Mouse (Mus musculus): ENCODE measurements at regions not wholly inside any gene's neighbourhood (a gene's known extent, or its start where the extent isn't known, plus 50 kb on each side); places are given as distances from the start of the nearest gene placed in this dataset.

DNA sequence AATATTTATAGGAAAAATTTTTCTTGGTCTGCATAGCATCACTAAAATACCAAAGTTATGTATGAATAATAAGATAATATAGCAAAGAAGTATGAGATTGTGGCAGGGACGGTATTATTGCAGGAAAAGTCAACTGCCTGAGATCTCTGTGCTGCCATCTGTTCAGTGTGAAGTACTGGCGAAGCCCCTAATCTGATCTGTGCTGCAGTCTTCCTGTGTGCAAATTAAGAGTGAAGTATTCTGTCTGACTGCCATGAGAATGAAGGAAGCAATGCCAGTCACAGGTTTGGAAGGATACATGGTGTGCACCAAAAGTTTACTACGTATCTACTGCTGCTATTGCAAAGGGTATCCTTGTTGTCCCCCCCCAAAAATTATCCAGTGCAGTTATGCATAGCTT, 501.5 kb downstream of the Rab28 start:
- DNase-seq = no peak

DNA sequence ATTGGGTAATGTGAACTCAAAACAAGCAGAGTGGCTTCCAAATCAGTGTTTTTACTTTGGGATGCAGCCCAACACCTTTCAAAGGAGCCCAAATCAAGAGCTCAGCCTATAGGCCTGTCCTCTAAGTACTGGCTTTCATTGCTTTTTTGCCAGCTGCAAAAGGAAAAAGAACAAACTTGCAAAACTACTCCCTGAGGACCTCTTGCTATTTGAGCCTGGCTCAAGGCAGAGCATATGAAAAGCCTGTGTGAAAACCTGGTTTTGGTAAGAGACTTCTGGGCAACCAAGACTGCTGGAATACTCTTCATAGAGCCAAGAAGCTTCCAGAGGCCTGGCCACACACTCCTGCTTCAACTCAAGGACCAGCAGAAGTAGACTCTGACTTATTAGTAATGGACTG, 503.5 kb downstream of the Rab28 start:
- no peak for DNase-seq

- no peak for DNase-seq
Observed at GRCm38 (mm10) chr5:41187193-41187592, 520.8 kb downstream of the Rab28 start.

- DNase-seq = no peak
Observed at GRCm38 (mm10) chr5:41177220-41177619, 530.7 kb downstream of the Rab28 start.

- no peak for DNase-seq
Observed at GRCm38 (mm10) chr5:41165870-41166626, 541.9 kb downstream of the Rab28 start.

DNA sequence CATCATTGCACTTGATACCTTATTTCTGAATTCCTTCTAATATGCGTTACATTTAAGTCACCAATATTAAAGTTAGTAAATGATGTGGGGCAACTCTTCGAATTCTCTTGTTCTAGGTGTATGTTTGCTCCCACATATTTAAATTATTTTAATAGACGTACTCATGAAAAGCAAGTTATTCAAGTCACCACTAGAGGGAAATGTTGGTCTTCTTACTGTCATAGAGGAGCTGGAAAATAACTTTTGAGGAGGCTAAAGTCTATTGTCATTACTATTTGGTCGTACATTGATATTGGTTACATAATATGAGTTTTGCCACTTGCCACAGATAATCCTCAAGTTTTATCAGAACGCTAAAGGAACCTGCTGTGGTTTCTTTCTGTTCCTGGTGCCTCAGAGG, 582.9 kb downstream of the Rab28 start:
- DNase-seq = no peak

DNA sequence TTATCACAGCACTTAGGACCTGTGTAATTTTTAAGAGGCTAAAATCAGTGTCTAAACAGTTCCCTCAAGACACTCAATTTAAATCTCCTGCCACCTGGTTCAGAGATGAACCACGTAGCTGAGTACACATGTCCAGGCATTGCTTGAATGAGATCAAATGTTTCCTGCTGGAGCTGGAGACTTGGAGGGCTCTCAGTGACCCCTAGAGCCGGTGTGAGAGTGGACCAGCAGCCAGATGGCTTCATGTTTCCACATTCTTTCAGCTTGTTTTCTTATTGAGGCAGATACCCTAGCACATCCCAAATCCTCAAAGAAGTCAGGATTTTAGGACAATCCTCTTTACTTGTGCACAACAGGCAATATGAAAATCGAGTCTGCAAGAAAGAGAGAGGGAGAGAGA, 590.3 kb downstream of the Rab28 start:
- DNase-seq = no peak

DNA sequence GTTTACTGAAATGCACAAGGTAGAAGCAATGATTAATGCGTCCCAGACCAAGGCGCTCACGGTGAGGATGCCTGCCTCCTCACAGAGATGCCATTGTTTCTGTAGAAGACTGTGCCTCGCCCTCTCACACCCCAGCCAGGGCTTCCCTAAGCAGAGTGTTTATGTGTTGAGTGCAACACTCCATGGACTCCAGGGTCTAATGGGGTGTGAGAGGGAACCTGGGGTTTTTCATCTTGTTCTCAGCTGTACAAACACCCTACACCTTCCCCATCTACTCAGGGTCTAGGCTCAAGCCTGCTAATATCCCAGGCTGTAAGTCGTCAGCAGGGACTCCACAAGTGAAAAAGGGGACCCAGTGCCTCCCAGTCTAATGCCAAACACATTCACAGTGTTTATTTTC, 620.2 kb downstream of the Rab28 start:
- no peak for DNase-seq

GRCm38 (mm10) chr5:41076412-41076811, 631.5 kb downstream of the Rab28 start:
- DNase-seq = no peak

DNA sequence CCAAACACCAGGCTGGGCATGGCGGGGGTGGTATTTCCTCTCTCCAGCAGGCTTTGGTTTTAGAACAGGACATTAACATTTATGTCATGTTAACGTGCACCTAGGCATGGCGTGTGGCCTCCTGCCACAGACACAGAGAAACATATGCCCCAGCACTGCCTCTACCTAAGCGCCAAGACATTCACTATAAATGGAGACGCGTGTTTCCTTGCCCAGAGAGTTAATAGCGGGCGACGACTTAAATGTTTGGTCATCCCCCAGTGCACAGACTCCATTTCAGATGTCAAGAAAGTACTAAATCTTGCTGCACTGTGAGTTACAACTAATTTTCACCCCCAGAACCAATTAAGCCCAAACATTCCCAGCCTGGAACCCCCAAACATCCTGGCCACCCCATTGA, 646.3 kb downstream of the Rab28 start:
- DNase-seq = no peak

DNA sequence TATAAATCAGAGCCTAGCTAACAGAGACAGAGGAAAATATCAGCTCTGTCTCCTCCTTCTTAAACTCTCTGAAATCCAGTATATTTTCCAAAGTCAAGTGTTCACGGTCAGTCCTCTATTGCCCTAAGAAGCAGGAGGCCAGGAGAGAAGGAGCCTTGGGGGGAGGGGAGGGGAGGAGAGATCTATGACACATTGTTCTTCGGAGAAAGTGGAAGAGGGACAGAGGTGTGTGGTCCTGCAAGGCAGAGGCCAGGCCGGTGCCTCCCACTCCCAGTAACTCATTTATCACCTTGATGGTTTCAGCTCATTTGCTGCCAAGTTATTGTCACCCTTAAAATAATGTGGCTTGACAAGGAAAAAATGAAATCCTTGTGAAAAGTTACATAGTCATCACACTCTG, 646.7 kb downstream of the Rab28 start:
- no peak for DNase-seq

DNA sequence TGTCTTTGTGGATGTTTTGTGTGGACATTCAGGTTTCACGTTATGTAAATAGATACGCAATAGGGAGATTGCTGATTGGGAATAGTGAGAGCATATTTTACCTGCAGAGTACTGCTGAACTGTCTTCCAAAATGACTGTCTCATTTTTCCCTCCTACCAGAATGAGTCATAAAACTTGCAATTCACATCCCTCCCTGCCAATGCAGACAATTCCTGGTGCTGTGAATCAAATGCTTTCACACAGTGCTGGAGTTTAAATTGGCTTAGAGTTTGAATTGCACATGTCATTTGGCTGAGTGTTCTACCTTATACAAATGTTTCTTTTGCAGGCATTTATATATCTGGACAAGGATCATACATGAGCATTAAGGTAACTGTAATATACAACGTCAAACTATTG, 649.9 kb downstream of the Rab28 start:
- DNase-seq = no peak

DNA sequence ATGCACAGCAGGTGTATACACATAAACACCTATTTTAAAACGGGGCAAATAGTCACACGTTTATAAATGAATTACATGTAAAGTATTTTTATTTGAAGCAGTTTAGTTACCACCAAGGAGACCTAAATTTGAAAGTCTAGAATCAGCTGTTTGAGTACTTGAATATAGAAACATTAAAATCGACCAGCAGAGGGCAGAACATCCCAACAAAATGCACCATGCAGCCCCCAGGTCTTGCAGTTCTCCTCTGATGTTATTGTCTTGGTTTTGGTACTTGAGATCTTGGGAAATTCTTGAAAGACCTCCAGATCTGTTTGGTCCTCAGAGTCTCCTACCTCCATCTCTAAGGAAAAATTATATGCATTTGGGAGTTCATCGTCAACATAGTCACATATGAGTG, 656.0 kb downstream of the Rab28 start:
- DNase-seq = no peak

GRCm38 (mm10) chr5:41048515-41048914, 659.4 kb downstream of the Rab28 start:
- DNase-seq = no peak

GRCm38 (mm10) chr5:41045221-41045620, 662.7 kb downstream of the Rab28 start:
- DNase-seq = no peak

- peak; percentile 47 for DNase-seq
Observed at GRCm38 (mm10) chr5:41044465-41044864, 663.5 kb downstream of the Rab28 start.

DNA sequence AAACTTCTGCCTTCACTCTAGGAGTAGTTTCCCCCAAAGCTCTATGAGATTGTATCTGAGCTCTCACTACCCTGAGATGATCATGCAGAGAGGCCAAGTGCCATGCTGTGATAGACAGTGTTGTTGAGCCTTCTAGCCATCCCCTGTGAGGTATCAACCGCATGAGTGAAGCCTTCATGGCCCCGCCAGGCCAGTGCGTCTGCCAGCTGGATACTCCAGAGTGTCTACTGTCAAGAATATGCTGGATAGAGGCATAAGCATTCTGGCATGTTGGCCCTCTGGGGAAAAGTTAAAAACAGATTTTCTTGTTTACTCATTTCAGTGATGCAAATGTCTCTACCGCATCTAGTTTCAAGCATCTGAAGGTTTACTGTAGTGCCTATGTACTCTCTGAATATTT, 669.2 kb downstream of the Rab28 start:
- DNase-seq = no peak

DNA sequence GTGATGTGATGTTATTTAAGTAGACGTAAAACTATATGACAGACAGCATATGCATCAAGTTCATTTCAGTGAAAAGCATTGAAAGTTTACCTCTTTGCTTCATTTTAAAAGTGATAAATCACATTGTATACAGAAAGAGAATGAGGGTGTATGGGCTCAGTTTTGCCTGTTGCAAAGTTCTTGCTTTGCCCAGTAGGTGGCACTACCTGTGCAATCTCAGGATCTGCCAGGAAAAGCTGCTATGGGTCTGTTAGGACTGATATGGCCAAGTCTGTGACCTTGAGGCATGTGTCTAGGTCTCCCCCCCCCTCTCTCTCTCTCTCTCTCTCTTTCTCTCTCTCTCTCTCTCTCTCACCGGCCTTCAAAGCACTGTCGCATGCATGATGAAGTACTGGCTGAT, 701.3 kb downstream of the Rab28 start:
- peak; percentile 2 for DNase-seq

DNA sequence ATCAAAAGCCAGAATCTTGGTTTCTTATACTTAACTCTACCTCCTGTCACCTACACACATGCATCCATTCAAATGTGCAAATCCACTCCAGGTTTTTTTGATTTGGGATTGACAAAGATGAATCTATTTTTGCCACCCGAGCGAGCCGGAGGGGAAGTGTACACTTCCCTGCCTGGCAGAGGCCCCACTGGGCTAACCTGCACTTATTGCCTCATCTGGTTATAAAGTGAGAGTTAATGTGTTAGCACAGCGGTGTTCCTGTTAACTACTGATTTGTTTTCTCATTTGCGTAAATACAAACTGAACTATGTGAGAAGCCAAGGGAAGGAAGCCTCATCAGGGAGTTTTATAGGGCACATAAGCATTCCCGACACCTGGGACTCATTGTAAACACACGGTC, 721.4 kb downstream of the Rab28 start:
- no peak for DNase-seq

DNA sequence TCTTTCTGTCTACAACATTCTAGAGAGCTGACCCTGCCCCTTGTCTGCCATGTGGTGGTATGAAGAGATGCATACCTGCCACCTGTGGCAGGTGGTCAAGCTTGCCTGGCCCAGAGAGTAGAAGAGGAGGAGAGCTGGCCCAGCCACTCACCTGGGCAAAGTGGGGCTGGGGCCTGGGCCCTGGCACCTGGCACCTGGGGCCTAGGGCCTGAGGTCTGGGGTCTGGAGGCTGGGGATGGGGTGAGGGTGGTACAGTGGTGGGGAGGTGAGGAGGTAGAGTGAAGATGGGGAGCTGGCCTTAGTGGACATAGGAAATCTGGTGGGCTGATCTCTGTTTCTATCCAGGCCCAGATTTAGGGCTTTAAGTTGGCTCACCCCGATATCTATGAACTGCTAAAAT, 733.1 kb downstream of the Rab28 start:
- DNase-seq = no peak

- peak; percentile 33 for DNase-seq
Observed at GRCm38 (mm10) chr5:40952901-40953595, 754.9 kb downstream of the Rab28 start.

GRCm38 (mm10) chr5:40929127-40929526, 778.8 kb downstream of the Rab28 start:
- DNase-seq = no peak

DNA sequence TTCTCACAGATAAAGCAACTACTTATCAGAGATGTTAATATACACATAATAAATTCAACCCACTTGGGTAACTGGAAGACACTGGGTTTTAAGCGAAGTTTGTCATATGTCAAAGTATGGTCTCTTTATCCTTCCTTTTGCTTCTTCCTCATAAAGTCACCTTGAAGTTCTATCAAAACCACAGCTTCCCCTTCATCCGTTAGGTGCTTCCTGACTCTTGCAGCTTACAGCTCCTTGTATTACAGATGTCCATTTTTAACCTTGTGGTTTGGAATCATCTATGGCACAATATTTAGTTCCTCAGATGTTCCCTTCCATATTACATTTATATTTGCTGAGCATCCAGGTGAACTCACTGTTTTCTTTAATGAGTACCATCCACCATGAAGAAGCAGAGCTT, 787.0 kb downstream of the Rab28 start:
- no peak for DNase-seq

- no peak for DNase-seq
Observed at GRCm38 (mm10) chr5:40908803-40909202, 799.2 kb downstream of the Rab28 start.

GRCm38 (mm10) chr5:40901742-40902141, 806.2 kb downstream of the Rab28 start:
- DNase-seq = no peak
